Mouse (Mus musculus) MEL (cell line): ENCODE results near the gene Stard10. TPM values are rescaled to one million over a fixed set of nuclear protein-coding genes. Genes with fewer than 3 reads are reported as not detected.

Experiments
- DNase-seq: peaks from one replicate; pipeline ENCODE4 v3.0.0; 2011; ENCODE audit warnings: low read depth, low spot score
- H3K27ac ChIP-seq: 2 replicates; pipeline ENCODE4 v1.5.1; 2012; ENCODE audit warnings: low read depth, mild to moderate bottlenecking, control low read depth, low read length, moderate library complexity; ENCODE audit not compliant: control insufficient read depth
- H3K27me3 ChIP-seq, 2 experiments: fragments of 150-350 bp in 1 of 2; sonication (generic) in 1 of 2; 2 replicates each; pipeline ENCODE4 v1.6.1; 2012; ENCODE audit warnings: low read length in 2 of 2, mild to moderate bottlenecking in 2 of 2, improper control_type of control experiment in 1 of 2, moderate library complexity in 1 of 2; ENCODE audit not compliant: insufficient read depth in 2 of 2, control insufficient read depth in 1 of 2
- H3K36me3 ChIP-seq, 2 experiments: 2 replicates each; pipeline ENCODE4 v1.6.1; 2012 to 2014; ENCODE audit warnings: low read length in 2 of 2, improper control_type of control experiment in 1 of 2, inconsistent platforms in 1 of 2, mild to moderate bottlenecking in 1 of 2; ENCODE audit not compliant: insufficient read depth in 2 of 2, control insufficient read depth in 1 of 2
- H3K4me1 ChIP-seq, 2 experiments: fragments of 150-350 bp in 1 of 2; sonication (generic) in 1 of 2; 2 replicates each; pipeline ENCODE4 v1.6.1; 2012; ENCODE audit warnings: low read length in 2 of 2, improper control_type of control experiment in 1 of 2, mild to moderate bottlenecking in 1 of 2; ENCODE audit not compliant: insufficient read depth in 2 of 2, control insufficient read depth in 1 of 2
- H3K4me3 ChIP-seq, 2 experiments: fragments of 150-350 bp in 1 of 2; sonication (generic) in 1 of 2; 2 replicates each; pipeline ENCODE4 v1.5.1; 2012; ENCODE audit warnings: low read depth in 2 of 2, low read length in 2 of 2, mild to moderate bottlenecking in 2 of 2, moderate library complexity in 2 of 2, control low read depth in 1 of 2, improper control_type of control experiment in 1 of 2; ENCODE audit not compliant: control insufficient read depth in 1 of 2, insufficient read depth in 1 of 2
- H3K79me2 ChIP-seq: 2 replicates; pipeline ENCODE4 v1.6.1; 2012; ENCODE audit warnings: mild to moderate bottlenecking, low read length, moderate library complexity; ENCODE audit not compliant: control insufficient read depth, poor library complexity, insufficient read depth
- H3K9ac ChIP-seq: 2 replicates; pipeline ENCODE4 v1.6.1; 2012; ENCODE audit warnings: low read depth, mild to moderate bottlenecking, control low read depth, low read length, moderate library complexity; ENCODE audit not compliant: control insufficient read depth, poor library complexity, severe bottlenecking
- H3K9me3 ChIP-seq: fragments of 150-350 bp; sonication (generic); replicated peaks from 2 replicates; pipeline ENCODE4 v1.6.1; 2012; ENCODE audit warnings: mild to moderate bottlenecking, low read length, improper control_type of control experiment, moderate library complexity; ENCODE audit not compliant: insufficient read depth
- CHD1 ChIP-seq: IDR thresholded peaks from 2 replicates; pipeline ENCODE4 v1.6.1; 2012; ENCODE audit warnings: low read depth, mild to moderate bottlenecking, inconsistent platforms, low read length, improper control_type of control experiment
- E2F4 ChIP-seq: IDR thresholded peaks from 2 replicates; pipeline ENCODE4 v1.6.1; 2011; ENCODE audit warnings: low read depth, low read length, improper control_type of control experiment, borderline replicate concordance
- EP300 ChIP-seq, 2 experiments: IDR thresholded peaks; 2 replicates each; pipeline ENCODE4 v1.6.1; 2011; ENCODE audit warnings: improper control_type of control experiment in 2 of 2, low read length in 2 of 2, low read depth in 1 of 2, mild to moderate bottlenecking in 1 of 2
- ETS1 ChIP-seq: IDR thresholded peaks from 2 replicates; pipeline ENCODE4 v1.6.1; 2012; ENCODE audit warnings: low read depth, mild to moderate bottlenecking, inconsistent platforms, low read length, improper control_type of control experiment, moderate library complexity
- GABPA ChIP-seq: IDR thresholded peaks from 2 replicates; pipeline ENCODE4 v1.6.1; 2012; ENCODE audit warnings: low read depth, mild to moderate bottlenecking, inconsistent platforms, low read length, improper control_type of control experiment, moderate library complexity
- GATA1 ChIP-seq: IDR thresholded peaks from 2 replicates; pipeline ENCODE4 v1.6.1; 2011; ENCODE audit warnings: low read depth, low read length, improper control_type of control experiment
- HCFC1 ChIP-seq: IDR thresholded peaks from 2 replicates; pipeline ENCODE4 v1.6.1; 2012; ENCODE audit warnings: low read depth, mild to moderate bottlenecking, inconsistent platforms, low read length, improper control_type of control experiment, moderate library complexity
- JUND ChIP-seq: IDR thresholded peaks from 2 replicates; pipeline ENCODE4 v1.6.1; 2011; ENCODE audit warnings: low read depth, mild to moderate bottlenecking, improper control_type of control experiment, low read length
- KAT2A ChIP-seq: conservative IDR thresholded peaks from 2 replicates; pipeline ENCODE4 v1.6.1; 2012; ENCODE audit warnings: low read depth, low read length, improper control_type of control experiment, inconsistent platforms
- MAFK ChIP-seq: IDR thresholded peaks from 2 replicates; pipeline ENCODE4 v1.6.1; 2011; ENCODE audit warnings: low read depth, mild to moderate bottlenecking, low read length, improper control_type of control experiment, borderline replicate concordance
- MAZ ChIP-seq: IDR thresholded peaks from 2 replicates; pipeline ENCODE4 v1.6.1; 2012; ENCODE audit warnings: low read depth, mild to moderate bottlenecking, inconsistent platforms, low read length, improper control_type of control experiment
- MYB ChIP-seq: IDR thresholded peaks from 2 replicates; pipeline ENCODE4 v1.6.1; 2011; ENCODE audit warnings: mild to moderate bottlenecking, low read depth, low read length, improper control_type of control experiment
- NELFE ChIP-seq: IDR thresholded peaks from 2 replicates; pipeline ENCODE4 v1.6.1; 2011; ENCODE audit warnings: low read depth, low read length, improper control_type of control experiment
- POLR2AphosphoS2 ChIP-seq: IDR thresholded peaks from 2 replicates; pipeline ENCODE4 v1.6.1; 2011; ENCODE audit warnings: low read length, improper control_type of control experiment
- SIN3A ChIP-seq: IDR thresholded peaks from 2 replicates; pipeline ENCODE4 v1.6.1; 2012; ENCODE audit warnings: low read length, improper control_type of control experiment, inconsistent platforms
- SMC3 ChIP-seq: IDR thresholded peaks from 2 replicates; pipeline ENCODE4 v1.6.1; 2011; ENCODE audit warnings: low read depth, low read length, improper control_type of control experiment
- TAL1 ChIP-seq: IDR thresholded peaks from 2 replicates; pipeline ENCODE4 v1.6.1; 2012; ENCODE audit warnings: mild to moderate bottlenecking, inconsistent platforms, low read length, moderate library complexity, mixed read lengths
- TBP ChIP-seq: IDR thresholded peaks from 2 replicates; pipeline ENCODE4 v1.8.0; 2011; ENCODE audit warnings: low read depth, low read length, improper control_type of control experiment
- USF1 ChIP-seq: IDR thresholded peaks from 2 replicates; pipeline ENCODE4 v1.6.1; 2014; ENCODE audit warnings: low read depth, mild to moderate bottlenecking, inconsistent platforms, low read length, improper control_type of control experiment, moderate library complexity
- ZMIZ1 ChIP-seq: IDR thresholded peaks from 2 replicates; pipeline ENCODE4 v1.6.1; 2012; ENCODE audit warnings: low read depth, mild to moderate bottlenecking, inconsistent platforms, low read length, improper control_type of control experiment, moderate library complexity
- ZNF384 ChIP-seq: IDR thresholded peaks from 2 replicates; pipeline ENCODE4 v1.6.1; 2012; ENCODE audit warnings: low read depth, mild to moderate bottlenecking, inconsistent platforms, low read length, improper control_type of control experiment
- polyA plus RNA-seq, 2 experiments: library from polyadenylated mRNA; stranded (reverse) in 1 of 2; unstranded in 1 of 2; fragments of >175 nt in 1 of 2; fragments of >200 nt in 1 of 2; gene quantifications; 2 replicates each; pipeline versions ENCODE4 v1.2.1 to v1.2.4; 2012; ENCODE audit warnings: low replicate concordance in 2 of 2, low read depth in 1 of 2; ENCODE audit not compliant: insufficient read length in 2 of 2, insufficient read depth in 1 of 2, missing spikeins in 1 of 2
- total RNA-seq: library from RNA; depleted of rRNA; stranded (reverse); fragments of 300-350 nt; gene quantifications from 2 replicates; pipeline ENCODE4 v1.2.3, GENCODE M21; 2012; rRNA removed

The Stard10 gene
- total and polyA plus RNA-seq, 3 experiments = 9.3 to 17.9 TPM; not detected in 1

GRCm38 (mm10) chr7:101394569-101394968 is 77.7 kb downstream of the Stard10 start:
- Histone ChIP-seq H3K9ac (no peak overlapping the region), H3K9me3 (no peaks in the 10 kb centered on the region), H3K27me3 (no peaks in the 10 kb centered on the region), H3K4me3 (no peak overlapping the region), H3K27ac (no peak overlapping the region), H3K79me2 (no peaks in the 10 kb centered on the region), H3K4me1 (no peaks in the 10 kb centered on the region), H3K36me3 (no peaks in the 10 kb centered on the region; a peak in 1 of 4 replicates)
- DNase-seq = no peak
- TF ChIP-seq GABPA (no peak), E2F4 (no peak), SMC3 (no peak), TAL1 (no peak), EP300 (IDR thresholded peaks at IDR 0.05; ENCODE audit: low read depth in 1 of 2, low read length in 2 of 2) (no peak), USF1 (no peak), GATA1 (no peak), ETS1 (no peak), TBP (no peak), NELFE (no peak), MAFK (no peak), ZMIZ1 (no peak), JUND (no peak), KAT2A (no peak), POLR2AphosphoS2 (no peak), MYB (no peak)
- TF ChIP-seq, all 39 proteins: peak for 0

GRCm38 (mm10) chr7:101395471-101395870 is 78.6 kb downstream of the Stard10 start:
- no peaks in the 10 kb centered on the region for H3K79me2 ChIP-seq
- no peaks in the 10 kb centered on the region for H3K27me3 ChIP-seq
- H3K4me3 ChIP-seq = no peak overlapping the region
- no peaks in the 10 kb centered on the region for H3K4me1 ChIP-seq
- no peak for DNase-seq
- H3K36me3 ChIP-seq = no peaks in the 10 kb centered on the region; a peak in 1 of 4 replicates
- TF ChIP-seq SIN3A = no peak
- TF ChIP-seq TAL1 = no peak
- TF ChIP-seq TBP = no peak
- no peak for TF ChIP-seq NELFE
- TF ChIP-seq E2F4 = no peak
- no peak for TF ChIP-seq KAT2A
- TF ChIP-seq ZMIZ1 = no peak
- no peak for TF ChIP-seq HCFC1
- no peak for TF ChIP-seq MAFK
- no peak for TF ChIP-seq SMC3
- TF ChIP-seq MAZ = no peak
- TF ChIP-seq CHD1 = no peak
- TF ChIP-seq ZNF384 = no peak
- no peak overlapping the region for H3K27ac ChIP-seq
- no peak overlapping the region for H3K9ac ChIP-seq
- H3K9me3 ChIP-seq = no peaks in the 10 kb centered on the region

Other genes with a start within 250 kb of the Stard10 start
- 3.8 and 3.9 TPM in 2 replicates for gene Fchsd2, start 224.2 kb upstream of the Stard10 start, total RNA-seq
- gene Fchsd2, start 224.2 kb upstream of the Stard10 start, polyA plus RNA-seq = 1 to 10 TPM in 1 of 2 experiments, not detected in 1; 6.3 TPM
- gene Atg16l2, start 14.8 kb upstream of the Stard10 start, total RNA-seq = 7.1 and 7.9 TPM in 2 replicates
- 1 to 10 TPM in 1 of 2 experiments, not detected in 1; 8.8 TPM for gene Atg16l2, start 14.8 kb upstream of the Stard10 start, polyA plus RNA-seq
- 13.6 and 14.6 TPM in 2 replicates for gene Arap1, start 31.0 kb downstream of the Stard10 start, total RNA-seq
- gene Arap1, start 31.0 kb downstream of the Stard10 start, polyA plus RNA-seq = 10 to 100 TPM in 1 of 2 experiments, not detected in 1; 27.1 TPM
- not detected in 2 replicates for gene Gm45837, start 93.8 kb downstream of the Stard10 start, total RNA-seq
- gene Gm45837, start 93.8 kb downstream of the Stard10 start, polyA plus RNA-seq = 1 to 10 TPM in 1 of 2 experiments, not detected in 1; 1.2 TPM
- gene Pde2a, start 104.6 kb downstream of the Stard10 start, total RNA-seq = 0.59 and 0.62 TPM in 2 replicates
- under 1 TPM in 1 of 2 experiments, not detected in 1; 0.11 TPM for gene Pde2a, start 104.6 kb downstream of the Stard10 start, polyA plus RNA-seq